Mouse (Mus musculus) bone marrow, adult 2 months (tissue): ENCODE results near the gene Cdc42bpb.

Experiments used
- CTCF ChIP-seq: fragments of 200-500 bp; IDR thresholded peaks from 2 replicates; pipeline ENCODE4 v1.5.1; 2011; ENCODE audit warnings: low read length, control low read depth; ENCODE audit not compliant: control insufficient read depth, insufficient read depth
- POLR2A ChIP-seq: fragments of 200-500 bp; IDR thresholded peaks from 2 replicates; pipeline ENCODE4 v1.6.1; 2011; ENCODE audit warnings: low read depth, mild to moderate bottlenecking, control low read depth, low read length, borderline replicate concordance; ENCODE audit not compliant: control insufficient read depth

DNA sequence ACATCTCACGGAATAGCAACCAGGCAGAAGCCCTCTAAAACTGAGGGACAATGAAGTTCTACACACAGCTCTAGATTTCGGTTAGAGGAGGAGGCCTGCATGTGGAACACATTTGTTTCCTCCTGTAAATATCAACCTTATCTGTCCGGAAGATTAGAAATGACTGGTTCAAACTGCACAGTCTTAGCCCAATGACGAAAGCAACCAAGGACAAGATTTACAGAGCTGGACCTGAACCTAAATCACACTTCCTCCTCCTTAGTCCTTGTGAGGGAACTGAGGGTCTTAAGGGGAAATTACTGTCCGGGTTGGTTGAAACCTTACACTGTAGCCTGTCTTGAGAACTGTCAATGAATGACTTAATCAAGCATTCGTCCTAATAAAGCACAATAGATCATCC, 1.5 kb downstream of the Cdc42bpb start:
- TF ChIP-seq CTCF (no peak), POLR2A (no peak)
